Mouse (Mus musculus) liver, adult 2 months (tissue): ENCODE data around the gene Aifm3.

ENCODE experiments used
- CTCF ChIP-seq: fragments of 200-500 bp; IDR thresholded peaks from 2 replicates; pipeline ENCODE4 v1.5.1; 2011; ENCODE audit warnings: low read depth, low read length, control low read depth
- POLR2A ChIP-seq: fragments of 200-500 bp; IDR thresholded peaks from 2 replicates; pipeline ENCODE4 v1.6.1; 2011; ENCODE audit warnings: low read length, control low read depth; ENCODE audit not compliant: insufficient read depth; ENCODE audit errors: extremely low read depth

DNA sequence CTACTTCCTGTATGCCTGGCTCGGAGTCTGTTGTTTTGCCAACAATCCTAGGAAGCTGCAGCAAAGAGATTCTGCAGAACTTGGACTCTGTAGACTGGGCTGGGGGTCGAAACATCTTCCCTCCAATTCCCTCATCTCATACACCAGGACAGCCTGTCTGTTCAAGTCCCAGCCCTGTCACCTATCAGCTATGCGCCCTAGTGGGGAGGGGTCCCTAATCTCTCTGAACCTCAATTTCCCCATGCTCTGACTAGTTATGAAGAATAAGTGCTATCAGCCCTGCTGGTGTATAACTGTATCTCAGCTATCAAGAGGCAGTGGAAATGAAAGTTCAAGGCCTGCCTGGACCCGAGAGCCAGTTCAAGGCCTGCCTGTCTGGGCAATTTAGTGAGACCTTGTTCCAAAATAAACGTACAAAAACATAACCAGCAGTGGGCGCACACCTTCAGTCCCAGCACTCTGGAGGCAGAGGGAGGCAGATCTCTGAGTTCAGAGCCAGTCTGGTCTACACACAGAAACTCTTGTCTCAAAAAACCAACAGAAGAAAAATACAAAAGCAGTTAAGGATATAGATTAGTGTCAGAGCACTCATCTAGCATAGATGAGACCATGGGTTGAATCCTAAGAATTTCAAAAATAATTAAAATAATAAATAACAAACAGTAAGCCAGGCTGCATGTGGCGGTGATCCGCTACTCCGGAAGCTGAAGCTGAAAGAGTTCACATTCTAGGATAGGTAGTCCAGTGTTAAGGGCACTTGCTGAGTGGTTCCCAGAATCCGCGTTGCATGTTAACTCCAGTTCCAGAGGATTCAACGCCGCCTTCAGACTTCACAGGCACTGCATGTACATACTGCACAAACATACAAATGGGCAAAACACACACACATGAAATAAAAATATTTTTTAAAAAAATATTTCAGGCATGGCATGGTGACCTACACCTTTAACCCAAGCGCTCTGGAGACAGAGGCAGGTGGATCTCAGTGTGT lies 638 bp upstream of the Aifm3 start:
- TF ChIP-seq POLR2A (no peak), CTCF (peak; percentile 55)
